Mouse (Mus musculus): ENCODE measurements at regions not wholly inside any gene's neighbourhood (a gene's known extent, or its start where the extent isn't known, plus 50 kb on each side); places are given as distances from the start of the nearest gene placed in this dataset.

DNA sequence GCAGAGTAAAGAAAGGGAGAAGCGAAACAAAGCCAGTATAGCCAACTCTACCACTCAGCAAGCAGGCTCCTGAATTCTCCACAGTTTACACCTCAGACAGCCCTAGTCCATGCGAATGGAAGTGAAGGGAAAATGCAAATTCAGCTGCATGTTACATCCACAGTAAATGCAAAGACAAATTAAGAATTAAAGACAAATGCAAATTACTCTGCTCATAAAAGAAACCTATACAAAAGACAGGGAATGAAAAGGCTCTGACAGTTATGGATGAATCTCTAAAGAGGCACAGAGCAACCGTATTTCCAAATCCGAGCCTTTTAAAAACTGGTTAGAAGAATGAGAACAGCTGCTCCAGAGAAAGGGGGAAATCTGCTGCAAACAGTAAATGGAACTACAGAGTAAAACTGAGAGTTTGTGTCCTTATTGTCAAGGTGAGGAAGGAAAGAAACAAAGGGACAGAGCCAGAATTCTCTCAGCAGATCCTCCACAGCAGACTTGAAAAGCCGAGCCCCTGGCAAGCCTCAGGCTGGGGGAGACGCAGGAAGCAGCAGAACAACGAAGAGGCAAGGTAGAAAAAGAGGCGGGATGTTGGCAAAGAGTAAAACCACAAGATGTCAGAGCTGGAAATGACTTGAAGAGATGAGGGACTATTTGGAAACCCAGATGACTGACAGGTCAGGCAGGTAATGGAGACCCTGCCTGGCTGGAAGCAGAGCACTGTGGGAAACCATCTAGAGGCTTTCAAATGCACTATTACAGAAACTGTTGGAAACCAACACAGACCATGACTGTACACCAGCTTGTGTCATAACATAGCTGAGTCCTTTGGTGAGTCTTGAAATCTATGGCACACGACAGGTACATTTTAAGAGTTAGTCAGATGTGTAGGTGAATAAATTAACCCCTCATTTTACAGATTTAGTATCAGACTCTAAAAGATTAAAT, 184.5 kb upstream of the Acvr2a start:
- DNase-seq, result no peak

DNA sequence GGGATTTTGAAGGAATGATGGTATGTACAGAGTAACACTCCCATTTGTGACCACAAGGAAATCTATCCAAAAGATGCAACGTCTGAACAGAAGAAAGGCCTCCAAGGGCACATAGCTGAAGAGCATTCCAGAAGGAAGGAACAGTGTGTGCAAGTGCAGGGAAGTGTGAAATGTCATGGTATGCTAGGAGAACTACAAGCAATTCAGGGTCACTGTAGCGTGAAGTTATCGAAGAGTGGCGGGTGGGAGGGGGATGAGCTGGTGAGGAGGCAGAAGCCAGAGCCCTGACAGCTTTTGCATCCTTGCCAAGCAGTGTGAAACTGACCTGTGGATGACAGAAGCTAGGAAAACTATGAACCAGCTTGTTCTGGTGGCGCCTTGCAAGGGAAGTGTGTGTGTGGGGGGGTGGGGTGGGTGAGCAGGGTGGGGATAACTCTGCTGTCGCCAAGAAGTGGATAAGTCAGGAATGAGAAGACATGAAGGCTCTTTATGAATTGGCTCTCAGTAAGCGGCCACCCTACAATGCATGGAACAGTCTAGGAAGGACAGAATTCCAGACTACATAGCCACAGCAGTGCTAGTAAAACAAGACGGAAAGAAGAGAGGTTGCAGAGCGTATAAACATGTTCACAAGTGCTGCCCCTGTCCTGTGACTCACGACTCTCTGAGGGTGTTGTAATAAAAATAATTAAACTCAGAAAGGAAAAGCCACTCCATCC, 179.3 kb upstream of the Acvr2a start:
- DNase-seq, result peak; percentile 12

DNA sequence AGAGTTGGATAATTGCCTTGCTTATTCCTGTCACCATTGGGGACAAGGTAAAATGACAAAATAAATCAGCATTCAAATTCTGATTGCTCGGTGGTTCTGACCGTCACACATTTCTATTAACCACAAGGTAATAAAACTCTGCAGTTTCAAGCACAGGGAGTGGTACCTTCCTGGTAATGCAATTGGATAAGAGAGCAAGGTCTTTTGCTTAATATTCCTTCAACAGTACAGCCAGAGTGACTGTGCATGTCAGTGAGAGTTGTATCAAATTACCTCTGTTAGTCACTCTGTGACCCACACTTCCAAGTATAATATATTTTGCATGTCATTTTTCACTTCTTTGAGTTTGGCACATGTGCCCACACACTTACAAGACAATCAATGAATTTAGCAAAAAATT, 177.8 kb upstream of the Acvr2a start:
- no peak for DNase-seq

DNA sequence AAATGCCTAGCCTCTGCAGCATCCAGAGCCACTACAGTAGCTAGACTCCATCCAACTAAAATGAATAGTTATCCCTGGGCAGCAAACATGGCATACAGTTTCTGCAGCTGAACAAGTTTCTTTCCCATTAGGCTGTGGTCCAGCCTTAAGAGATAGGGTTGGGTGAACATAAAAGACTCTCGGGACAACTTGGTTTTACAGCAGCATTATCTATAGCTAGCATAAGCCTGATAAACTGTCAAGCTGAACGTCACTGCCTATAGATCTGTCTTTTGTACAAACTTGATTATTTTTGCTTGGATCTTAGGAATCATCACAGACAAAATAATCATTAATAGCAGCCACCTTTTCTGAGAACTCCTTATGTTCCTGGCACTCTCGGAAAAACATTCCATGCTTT, 169.8 kb upstream of the Acvr2a start:
- DNase-seq, result no peak

DNA sequence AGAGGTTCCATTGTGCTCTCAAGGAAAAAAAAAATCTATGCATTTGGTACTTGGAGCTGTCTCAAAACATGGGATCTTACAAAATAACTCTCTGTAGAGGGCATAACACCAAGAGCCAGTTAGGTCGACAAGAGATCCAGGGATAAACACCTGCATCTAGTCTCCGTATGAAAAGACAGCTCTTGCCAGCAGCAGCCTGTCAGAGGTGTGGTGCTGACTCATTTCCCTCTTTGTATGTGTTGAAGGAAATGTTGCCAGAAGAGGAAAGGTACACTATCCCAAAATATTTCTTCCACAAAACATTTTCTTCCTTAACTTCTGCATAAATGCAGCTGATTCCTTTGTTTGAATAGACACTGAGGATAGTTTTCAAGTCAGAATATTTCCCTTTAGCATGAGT, 163.6 kb upstream of the Acvr2a start:
- no peak for DNase-seq

DNA sequence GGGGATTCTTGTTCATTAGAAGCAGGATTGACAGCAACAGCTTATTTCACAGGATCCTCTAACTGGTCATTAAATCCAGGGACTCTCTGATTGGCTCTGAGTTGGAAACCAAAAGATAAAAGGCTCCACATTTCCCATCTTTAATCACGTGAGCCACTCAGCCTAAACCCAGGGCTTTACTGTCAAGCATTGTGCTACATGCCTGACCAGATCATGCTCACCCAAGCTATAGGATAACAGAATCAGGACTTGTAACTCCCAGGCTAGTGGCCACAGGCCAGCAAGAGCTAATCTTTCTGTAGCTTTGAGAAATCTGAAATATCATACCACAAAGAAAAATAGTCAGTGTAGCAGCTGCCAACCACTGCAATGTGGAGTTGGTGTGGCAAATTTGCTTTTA, 152.7 kb upstream of the Acvr2a start:
- DNase-seq, result no peak

DNA sequence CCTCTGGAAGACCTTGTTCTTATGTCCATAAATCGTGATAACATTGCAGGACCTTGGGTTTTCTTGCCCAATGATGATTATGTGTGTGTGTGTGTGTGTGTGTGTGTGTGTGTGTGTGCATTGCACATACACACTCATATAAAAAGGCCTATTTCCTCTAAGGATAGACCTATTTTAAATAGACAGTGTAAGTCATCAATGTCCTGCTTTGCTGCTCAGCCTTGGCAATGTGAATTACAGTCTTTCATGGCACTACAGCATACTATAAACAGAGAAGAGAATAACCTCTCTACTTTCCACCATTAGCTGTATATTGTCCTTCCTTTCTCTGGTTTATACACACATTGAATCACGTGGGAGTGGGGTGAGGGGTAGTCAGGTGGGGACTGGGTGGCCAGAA, 148.8 kb upstream of the Acvr2a start:
- no peak for DNase-seq

DNA sequence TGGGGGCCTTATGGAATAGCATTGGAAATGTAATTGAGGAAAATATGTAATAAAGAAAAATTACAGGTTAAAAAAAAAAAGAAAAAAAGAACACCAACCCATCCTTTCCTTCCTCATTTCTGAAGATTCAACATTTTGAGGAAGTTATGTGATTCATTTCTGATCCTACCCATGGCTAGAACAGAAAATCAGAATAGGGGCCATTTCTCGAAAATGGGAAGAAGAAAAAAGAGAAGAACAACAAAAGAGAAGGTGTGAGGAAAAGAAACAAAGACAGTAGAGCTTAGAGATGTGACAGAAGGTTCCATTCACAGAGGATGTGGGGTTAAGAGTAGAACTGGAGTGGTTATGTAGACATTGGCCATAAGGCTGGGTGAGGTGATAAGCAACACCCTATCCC, 124.8 kb upstream of the Acvr2a start:
- DNase-seq, result no peak

DNA sequence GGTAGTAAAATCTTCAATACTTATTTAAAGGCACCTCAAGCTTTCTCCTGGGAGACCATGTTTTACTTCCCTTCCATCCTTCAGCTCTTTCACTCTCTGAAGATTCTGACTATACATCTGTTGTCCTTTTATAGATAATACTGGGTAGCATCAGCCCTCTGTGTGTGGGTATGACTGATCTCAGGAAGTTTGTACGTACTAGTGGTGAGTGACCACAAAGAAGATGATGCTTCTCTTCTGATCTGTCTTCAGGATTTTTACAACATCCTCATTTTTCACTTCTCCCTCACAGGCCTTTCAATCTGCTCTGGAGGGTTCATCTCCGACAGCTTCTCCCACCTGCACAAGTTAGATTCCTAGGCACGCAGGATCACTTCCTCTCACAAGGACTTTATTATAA, 119.4 kb upstream of the Acvr2a start:
- DNase-seq, result no peak

DNA sequence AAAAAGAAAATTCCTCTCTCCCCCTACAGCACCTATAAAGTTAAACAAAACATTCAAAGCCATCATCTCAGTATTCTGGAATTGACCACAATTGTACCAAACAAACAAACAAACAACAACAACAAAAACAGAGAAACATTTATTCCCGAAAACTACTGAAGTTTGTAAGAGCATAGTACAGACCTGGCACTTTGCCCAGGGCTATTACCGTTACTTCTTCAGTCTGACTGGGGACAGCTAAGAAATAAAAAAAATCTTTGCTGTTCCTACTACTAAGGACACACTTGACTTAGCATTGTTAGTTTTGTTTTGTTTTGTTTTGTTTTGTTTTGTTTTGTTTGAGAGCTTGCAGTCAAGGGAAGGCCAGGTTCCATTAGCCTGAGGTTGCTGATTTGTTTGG, 113.0 kb upstream of the Acvr2a start:
- DNase-seq, result peak; percentile 60

DNA sequence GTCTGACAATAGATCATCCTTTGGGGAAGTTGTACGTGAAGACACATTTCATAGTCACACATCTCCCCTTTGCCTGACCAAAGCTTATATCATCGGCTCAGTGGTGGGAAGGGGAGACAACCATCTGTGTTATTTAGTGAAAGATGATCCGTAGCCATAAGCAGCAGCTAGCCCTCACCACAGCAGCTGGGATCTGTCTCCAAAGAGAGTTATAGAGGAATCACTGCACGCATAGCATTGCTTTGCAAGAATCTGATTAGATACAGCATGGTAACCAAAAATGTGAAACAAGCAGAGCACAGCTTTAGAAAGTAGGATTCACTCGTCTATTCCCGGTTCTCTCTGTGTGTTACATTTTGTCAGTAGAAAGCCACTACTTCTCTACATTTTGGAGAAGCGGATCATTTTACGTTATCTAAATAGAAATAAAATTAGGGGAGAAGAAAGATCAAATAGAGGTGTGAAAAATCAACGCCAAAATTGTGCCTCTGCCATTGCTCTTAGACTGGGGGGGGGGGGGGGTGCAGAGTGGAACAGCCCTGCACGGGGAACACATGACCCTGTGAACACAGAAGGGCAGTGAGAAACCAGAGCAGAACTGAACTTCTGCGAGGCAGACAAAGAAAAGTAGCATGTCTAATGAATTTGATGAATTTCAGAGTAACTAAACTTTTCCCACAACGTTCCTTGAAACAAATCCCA, 108.7 kb upstream of the Acvr2a start:
- peak; percentile 35 for DNase-seq

DNA sequence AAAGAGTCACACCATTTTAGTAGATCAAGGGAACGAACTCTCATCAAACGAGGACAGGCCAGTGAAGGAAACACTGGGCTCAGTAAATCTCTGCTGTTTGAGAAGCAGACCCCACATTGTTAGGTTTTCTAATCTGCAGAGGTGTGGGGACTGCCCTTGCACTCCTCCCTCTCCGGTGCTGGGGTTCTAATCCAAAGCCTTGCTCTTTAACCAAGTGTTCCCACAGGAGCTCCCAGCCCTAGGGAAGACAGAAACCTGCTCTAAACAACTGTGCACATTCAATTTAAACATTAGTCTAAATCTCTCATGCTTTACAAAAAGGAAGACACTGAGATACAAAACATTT, 108.1 kb upstream of the Acvr2a start:
- no peak for DNase-seq

DNA sequence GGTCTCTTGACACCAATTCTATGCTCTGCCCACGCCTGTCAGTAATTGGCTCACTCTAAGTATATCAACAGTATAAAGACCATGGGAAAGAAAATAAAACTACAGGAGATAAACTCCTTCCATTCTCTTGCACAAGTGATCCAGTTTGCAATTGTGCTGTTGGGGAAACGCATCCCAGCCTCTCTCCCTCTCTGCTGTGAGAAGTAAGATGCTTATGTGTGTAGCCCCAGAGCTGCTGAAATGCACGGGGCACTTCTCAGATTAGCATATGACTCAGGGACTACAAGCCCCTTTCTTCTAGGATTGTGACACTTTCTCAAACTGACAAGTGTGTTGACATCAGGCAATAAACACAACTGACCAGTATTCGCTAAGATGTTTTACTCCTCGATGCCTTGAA, 107.7 kb upstream of the Acvr2a start:
- DNase-seq, result no peak

DNA sequence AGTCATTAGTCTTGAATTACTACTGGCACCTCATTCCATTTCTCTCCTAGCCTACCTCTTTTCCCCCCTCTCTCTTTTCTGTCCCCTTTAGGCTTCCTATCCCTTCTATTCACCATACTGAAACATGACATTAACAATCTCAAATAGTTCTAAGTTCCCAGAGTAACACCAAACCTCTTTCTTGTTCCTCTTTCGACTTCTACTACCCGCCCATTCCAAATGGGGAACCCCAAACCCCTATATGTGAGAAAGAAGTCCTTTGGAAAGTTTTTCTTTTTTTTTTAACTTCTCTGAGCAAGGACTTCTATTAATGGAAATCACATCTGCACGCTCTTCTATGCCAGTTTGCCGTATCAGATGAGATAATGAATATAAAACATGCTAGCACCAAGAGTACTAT, 97.7 kb upstream of the Acvr2a start:
- DNase-seq, result no peak

DNA sequence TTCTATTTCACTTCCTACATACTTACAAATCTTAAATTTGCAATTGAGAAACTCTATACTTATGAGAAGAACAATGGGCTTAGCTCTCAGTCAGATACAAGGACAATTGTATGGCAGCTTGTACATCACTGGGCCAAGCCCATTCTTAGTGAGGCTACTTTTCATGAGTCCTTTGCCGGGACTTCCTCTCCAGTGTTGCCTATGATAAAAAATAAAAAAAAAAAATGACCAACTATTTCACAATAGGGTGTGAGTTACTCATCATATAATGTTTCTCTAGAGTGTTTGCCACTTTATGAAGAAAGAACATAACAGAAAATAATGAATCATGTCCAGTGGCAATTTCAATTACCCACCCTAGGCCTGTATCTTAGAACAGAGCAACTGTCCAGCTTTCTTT, 96.1 kb upstream of the Acvr2a start:
- DNase-seq, result no peak

DNA sequence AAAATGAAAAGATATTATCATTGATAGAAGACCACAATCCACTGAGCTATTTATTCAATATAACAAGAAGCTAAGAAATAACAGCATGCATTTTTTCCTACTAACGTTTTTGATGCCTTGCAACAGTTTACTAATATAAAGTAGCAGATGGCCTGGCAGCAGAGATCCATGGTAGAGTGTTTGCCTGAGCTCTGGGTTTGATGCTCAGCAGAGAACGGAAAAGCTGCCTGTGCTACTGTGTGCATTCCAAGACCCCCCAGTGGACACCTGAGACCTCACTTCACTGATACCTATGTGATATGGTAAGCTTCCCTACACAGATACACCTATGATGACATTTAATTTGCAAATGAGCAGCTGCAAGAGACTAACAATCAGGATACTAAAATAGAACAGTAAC, 95.6 kb upstream of the Acvr2a start:
- no peak for DNase-seq

DNA sequence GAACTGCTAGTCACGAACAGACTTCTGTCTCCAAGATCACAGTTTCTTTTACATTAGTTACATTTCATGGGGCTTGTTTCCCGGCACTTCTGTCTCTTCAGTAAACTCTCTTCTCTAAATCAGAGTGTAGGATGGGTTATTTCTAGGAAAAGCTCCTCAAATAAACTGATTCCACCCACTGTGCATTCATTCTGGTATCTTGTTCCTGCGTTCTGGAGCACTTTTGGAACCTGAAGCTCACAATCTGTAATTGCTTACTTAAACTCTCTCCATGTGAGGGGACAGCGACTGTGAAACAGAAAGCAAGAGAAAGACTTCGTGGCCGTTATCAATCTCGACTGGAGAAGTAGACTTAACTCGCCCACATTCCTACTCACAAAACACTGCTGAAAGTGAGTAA, 83.1 kb upstream of the Acvr2a start:
- DNase-seq, result no peak

DNA sequence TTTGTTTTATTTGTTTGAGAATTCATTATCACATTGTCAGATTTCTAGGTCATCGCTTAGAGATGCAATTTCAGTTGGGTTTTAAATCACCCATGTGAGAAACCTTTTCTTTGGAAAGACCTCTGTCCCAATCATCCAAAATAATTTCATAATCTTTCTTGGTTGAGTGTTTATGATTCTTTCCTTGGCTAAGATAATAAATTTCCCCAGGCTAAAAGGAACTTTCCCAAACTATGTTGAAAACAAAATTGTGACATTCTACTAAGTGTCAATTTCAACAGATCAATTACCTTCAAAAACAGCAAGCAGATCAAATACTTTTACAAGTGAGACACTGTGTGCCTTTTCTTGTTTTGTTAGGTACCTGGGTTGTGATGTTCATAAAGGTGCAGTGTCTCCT, 80.0 kb upstream of the Acvr2a start:
- DNase-seq, result no peak

DNA sequence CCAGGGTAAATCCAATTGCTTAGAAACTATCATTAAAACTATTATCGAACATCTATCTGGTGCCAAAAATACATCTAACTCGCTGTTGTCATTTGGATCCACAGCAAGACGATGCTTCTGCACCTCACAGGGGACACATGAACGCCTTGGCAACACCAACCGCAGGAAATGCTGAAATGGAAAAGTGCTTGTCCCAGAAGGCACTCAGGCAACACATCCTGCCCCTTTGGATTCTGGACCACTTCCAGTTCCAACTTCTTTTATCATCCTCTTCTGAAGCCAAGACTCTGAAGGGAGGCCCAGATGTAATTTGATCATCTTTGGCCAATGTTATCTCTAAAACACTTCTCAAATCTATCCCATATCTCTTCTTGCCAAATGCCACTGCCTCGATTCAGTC, 79.4 kb upstream of the Acvr2a start:
- peak; percentile 13 for DNase-seq

DNA sequence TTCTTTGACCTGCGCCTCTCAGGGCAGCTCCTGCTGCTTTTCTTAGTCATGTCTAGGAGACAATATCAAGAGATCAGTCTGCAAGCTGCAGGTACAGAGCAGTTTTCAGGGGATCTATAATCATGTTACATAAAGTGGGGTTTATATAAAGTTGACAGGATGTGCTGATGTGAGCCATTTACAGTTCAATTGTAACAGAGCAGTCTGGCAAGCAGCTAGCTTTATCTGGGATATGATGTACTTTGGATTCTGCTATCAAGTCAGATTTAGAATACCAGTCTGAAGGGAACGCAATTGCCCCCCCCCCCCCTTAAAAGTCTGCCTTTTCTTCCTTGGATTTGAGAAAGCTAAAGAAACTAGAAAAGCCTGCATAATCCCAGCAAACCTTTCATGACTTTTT, 77.6 kb upstream of the Acvr2a start:
- no peak for DNase-seq
